Mouse (Mus musculus) regulatory T cell (primary cell): ENCODE data around the gene Rpa1.
"Not testable (repeated sequence)": the region's sequence is repeated elsewhere in the genome, so short reads cannot be mapped to it uniquely, and the experiment has no call there.

Source experiments
- in situ Hi-C: fragments of 300-600 bp; cut with MboI, MseI; formaldehyde crosslinking; loops from one replicate; pipeline ENCODE4 v1.15.1; 2025; ENCODE audit warnings: high pct_unique_total_duplicates

Rpa1 gene

DNA sequence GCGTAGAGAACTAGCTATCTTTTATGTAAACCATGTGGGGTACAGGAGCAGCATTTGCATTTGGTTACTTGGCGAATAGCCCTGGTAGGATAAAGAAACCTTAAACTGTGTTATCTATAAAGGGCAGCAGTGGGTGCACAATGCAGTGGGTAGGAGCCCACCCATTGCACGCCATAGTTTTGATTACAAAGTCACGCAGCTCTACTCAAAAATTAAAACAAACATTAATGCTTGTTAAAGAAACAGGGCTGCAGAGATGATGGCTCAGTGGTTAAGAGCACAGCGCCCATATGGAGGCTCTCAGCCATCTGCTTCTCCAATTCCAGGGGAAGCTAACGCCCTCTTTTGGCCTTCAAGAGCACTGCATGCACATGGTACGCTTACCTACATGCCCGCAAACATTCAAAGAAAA is 24.8 kb downstream of the Rpa1 start:
- in situ Hi-C loops = no loop called here

DNA sequence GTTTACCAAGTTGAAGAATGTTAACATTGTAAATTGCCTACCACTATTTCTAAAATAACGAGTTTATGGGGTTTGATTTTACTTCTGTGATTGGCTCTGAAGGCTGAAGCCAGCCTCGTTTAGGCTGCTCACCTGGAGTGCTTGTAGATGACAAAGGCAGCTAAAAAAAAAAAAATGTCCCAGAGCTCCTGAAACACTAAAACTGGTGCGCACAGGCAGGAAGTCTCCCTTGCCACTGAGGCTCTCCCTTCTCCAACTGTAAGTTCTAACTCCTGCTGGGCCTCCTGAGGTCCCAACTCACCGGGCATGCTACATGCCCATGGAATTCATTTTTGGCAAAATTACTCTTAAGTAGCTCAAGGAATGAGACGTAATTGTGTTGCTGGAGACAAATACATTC is 28.9 kb downstream of the Rpa1 start:
- in situ Hi-C loops = no loop called here

DNA sequence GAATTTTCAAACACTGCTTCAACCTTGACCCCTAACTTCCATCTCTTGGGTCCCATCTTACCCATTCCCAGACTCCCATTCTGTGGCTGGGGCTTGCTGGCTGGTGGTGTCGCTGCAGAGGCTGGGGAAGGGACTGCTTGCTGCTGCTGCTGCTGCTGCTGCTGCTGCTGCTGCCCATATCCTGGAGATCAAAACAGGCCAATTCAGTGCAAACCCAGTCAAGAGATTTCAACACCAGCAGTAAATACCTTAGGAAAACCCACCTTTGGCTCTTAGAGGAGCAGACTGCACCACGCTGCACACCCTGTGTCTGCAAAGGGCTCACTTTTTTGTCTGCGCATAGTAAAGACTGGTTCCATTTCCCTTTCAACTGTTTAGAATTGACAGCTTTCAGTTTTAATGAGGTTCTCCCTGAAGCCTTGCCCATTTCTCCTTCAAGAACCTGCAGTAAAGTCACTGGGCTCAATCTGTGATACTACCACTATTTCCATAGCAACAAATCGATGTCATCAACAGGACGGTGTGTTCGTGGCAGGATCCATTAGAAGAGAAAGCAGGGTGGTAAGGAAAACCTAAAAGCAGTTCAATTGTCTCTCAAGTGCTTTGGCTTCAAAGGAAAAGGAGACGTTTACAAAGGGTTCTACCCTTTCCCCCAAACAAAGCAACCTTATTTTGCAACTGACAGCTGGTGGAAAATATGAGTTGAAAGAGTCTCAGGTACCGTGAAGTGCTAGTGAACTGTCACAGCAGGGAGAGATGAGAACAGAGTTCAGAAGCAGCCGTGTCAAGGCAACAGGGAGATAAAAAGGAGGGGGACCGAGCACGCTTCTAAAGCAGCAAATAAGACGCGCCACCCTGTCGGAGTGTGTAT is 29.5 kb downstream of the Rpa1 start:
- in situ Hi-C loops = no loop called here

DNA sequence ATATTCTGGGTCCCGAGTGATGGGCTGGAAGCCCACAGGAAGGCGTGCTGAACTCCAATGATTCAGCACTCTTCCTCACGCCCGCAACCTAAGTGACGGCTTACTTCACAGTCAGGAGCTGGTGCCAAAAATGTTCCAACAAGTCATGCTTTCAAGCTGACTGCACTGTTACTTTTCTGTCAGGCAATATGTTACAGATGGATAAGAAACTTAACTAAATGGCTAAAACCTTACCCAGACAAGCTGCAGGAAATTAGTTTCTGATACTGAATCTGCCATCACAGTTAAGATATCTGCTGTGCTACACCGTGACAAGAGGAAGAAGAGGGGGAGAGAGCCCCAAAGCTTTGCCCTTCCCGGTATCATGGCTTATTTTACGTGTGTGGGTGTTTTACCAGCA is 34.3 kb downstream of the Rpa1 start:
- in situ Hi-C loops = no loop called here

DNA sequence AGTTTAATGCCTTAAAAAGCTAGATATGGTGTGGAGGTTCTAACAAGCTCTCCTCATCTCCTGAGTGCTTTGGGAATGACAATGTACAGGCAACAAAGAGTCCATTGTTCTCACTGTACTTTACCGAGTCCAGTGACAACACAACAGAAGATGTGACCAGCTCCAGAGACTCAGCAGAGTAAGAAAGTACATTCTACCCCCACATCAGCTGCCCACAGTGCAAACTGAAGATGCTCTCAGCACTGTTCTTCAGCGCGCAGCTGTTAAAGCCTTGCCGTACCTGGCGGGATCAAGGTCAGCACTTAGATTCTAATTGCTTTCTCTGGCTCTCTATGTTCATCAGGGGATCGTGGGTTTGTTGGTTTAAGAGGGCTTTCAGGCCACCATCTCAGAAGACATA is 36.4 kb downstream of the Rpa1 start:
- in situ Hi-C loops = no loop called here

DNA sequence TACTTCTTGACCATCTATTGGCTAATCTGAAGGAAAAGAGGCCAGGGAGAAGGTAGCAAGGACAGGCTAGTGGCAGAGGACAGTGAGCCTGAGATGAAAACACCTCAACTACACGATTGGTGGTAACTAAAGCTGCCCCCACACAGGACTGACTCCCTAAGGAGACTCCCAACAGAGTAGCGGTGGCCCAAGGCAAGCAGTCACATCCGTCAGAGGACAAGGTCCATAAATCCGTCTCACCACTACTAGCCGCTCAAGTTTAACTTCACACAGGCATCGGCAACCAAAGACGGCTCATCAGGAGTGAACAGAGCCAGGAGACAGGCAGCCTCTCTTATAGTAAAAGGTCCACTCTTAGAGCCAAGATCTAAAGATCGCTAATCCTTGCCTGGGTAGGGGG is 37.3 kb downstream of the Rpa1 start:
- in situ Hi-C loops = no loop called here

DNA sequence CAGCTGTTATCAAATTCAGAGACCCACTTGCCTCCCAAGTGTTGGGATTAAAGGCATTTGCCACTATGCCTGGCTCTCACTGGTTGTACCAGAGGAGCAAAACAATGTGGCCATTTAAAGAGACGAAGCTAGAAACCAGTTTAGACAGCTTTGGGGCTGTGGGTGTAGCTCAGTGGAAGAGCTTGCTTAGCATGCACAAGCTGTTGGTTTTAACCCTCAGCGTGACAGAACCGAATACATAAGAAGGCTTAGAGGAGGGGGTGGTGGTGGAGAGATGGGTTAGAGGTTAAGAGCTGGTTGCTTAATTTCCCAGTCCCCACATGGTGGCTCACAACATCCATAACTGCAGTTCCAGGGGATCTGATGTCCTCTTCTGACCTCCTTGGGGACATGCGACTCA is 39.5 kb downstream of the Rpa1 start:
- in situ Hi-C loops = no loop called here

DNA sequence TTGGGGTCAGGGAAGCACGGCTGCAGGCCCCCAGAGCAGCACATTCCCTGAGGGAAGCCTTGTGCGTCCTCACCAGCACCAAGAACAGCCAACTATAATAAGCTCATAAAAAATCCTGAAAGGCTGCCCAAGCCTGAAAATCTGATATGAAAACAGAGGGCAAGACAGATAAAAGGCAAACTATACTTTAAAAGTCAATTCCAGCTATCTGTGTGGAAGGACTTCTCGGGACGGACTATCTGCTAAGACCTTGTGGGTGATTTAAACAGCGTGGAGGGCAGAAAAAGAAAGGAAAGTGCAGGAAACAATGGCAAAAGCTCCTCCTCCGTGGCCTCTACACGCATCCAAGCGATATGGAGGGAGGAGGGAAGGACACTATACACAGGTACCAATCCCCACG is 43.3 kb downstream of the Rpa1 start:
- in situ Hi-C loops = no loop called here

DNA sequence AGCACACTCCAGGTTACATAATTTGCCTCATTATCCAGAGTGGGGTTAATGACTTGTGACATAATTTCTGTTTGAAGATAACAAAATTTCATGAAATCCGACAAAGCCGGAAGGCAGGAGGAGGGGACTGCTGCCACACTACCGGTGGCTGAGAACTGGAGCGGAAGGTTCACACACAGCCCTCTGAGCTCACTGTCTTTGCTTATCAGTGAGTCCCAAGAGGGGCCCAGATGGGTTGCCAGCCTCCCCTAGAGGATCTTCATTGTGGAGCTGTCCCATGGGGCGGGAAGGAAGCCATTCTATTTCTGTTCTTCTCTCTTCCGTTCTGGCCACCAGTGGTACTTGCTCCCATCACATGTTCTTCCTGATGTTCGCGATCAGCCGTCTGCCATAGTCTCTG is 47.2 kb downstream of the Rpa1 start:
- in situ Hi-C loops = no loop called here

DNA sequence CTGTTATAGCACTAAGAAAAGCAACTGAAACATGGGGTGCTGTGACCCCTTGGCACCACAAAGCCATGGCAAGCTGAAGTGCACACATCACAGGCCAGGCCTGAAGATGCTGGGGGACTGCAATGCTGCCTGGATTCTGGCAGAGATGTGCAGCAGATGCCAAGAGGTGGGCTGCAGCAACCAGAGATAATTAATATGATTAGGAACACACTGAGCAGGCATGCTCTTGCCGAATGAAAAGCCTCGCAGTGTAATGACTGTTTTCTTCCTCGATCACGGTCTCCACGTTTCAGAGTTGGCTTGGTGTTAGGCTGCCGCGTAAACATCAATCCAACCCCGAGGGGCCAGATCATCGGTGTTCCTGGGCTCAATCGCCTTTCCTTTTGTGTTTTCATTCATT is 48.3 kb downstream of the Rpa1 start:
- in situ Hi-C loops = no loop called here

DNA sequence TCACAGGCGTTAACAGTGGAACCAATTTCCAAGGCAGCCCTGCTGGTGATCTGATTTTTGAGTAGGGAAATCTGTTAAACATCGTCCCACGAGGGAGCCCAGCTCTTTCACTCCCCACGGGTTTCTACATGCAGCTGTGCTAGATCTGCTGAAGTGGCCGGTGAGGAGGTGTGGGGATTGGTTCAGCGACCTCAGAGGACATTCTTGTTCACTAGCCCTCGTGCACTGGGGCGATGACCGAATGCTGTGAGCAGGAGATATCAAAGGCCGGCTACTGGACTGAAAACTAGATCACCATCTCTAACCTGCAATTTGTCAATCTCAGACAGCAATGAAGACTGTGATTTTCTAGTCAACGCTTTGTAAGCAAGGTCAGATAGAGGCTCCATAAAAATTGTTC is 49.6 kb downstream of the Rpa1 start:
- in situ Hi-C loops = no loop called here

DNA sequence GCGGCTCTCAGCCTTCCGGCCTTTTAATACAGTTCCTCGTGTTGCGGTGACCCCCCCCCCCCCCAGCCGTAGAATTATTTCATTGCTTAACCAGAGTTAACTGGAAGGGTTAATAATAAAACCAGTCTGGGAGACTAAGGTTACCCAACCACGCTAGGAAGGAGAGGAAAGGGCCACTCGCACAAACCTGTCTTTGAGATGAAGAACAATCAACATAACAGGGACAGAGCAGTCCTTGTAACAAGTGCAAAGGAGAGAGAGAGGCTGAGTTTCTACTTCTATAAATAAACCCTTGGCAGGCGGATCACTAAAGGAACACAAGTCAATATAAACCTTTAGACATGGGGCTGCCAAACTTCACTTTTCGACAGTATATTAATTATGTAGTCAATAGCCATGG is 50.5 kb downstream of the Rpa1 start:
- in situ Hi-C loops = no loop called here

DNA sequence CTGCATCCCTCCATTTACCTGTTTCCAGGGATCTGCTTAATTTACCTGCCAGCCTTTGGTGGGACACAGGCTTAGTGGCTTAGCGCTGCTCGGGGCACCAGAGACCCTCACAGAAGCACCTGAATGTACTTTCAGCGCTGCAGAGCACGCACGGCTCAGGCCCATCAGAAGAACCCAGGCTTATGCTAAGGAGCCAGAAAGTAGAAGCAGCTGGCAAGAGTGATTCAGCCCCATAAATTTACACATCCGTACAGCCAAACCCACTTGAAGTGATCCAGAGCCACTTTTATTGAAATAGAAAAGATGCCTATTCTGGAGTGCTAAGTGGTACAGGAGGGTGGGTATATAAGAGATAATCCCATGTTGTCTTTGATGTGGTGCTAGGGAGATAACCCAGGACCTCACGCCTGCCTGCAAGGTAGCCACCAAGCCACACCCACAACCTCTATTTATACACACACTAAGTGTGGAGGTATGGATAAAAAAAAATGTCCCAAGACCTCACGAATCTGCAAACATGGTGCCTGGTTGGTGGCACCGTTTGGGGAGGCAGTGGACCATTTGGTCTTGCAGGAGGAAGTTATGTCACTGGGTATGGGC is 51.6 kb downstream of the Rpa1 start:
- in situ Hi-C loops = no loop called here

DNA sequence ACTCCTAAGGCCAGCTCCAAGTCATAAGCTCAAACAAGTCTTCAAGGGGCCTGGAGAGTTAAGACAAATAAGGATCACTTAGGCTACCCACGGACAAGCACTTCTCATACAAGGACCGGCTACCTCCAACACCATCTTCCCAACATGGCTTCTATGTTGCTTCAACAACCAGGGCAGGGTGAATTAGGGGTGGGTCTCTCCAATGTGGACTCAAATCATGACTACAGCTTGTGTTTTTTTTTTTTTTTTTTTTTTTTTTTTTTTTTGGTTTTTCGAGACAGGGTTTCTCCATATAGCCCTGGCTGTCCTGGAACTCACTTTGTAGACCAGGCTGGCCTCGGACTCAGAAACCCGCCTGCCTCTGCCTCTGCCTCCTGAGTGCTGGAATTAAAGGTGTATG is 52.6 kb downstream of the Rpa1 start:
- in situ Hi-C loops = not testable (repeated sequence)

DNA sequence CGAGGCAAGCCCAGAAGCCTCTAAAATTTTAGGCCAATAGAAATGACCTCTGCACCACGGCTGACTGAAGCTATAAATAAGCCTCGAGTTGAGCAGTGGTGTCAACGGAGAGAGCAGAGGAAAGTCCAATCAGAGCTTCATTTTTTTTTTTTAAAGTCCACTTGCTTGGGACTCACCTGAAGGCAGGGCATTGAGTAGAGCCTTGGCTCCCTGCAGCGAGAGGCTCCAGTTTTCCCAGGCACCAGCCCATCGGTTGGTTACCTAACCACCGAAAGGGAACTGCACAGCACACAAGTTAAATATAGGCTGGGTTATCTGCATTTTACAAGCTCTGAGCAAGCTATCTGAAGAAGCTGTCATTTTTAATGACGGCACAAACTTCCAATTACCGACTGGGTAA is 53.3 kb downstream of the Rpa1 start:
- in situ Hi-C loops = no loop called here

DNA sequence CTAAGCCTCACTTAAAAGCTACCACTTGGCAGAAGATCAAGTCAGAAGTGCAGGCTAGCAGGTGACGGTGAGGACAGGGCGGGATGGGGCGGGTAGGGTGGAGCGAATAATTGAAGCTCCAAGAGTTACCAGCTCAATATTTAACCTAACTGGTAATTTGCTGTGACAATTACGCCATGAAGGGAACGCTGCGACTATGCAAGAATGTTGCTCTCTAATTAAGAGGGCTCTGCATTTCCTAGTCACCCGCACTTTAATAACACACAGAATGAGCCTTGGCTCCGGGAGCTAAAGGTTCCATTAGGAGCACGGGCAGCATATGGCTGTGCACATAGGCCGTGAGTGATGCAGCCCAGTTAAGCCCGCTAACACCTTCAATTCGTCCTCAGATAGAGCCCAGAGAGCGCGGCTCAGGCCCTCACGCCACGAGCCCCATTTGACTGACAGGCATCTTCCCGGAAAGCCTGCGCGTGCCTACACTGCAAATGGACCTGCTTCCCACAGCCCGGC is 54.2 kb downstream of the Rpa1 start:
- in situ Hi-C loops = no loop called here

DNA sequence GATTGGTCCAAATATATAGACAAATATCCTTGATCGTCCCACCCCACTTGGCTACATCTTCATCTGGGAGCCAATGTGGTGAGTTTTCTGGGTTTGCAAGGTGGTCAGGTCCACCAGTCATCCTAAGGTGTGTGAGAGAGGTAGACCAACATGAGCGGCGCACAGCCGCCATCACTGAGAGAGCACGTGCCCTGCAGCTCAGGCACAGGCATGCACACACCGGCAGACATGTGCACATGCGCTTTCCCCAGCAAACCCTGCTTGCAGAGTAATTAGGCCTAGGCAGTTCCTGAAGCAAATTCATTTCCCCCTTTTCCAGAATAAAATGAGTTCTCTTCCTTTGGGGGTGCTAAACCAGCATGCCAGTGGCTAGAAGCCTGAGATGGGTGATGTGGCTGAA is 55.8 kb downstream of the Rpa1 start:
- in situ Hi-C loops = no loop called here

DNA sequence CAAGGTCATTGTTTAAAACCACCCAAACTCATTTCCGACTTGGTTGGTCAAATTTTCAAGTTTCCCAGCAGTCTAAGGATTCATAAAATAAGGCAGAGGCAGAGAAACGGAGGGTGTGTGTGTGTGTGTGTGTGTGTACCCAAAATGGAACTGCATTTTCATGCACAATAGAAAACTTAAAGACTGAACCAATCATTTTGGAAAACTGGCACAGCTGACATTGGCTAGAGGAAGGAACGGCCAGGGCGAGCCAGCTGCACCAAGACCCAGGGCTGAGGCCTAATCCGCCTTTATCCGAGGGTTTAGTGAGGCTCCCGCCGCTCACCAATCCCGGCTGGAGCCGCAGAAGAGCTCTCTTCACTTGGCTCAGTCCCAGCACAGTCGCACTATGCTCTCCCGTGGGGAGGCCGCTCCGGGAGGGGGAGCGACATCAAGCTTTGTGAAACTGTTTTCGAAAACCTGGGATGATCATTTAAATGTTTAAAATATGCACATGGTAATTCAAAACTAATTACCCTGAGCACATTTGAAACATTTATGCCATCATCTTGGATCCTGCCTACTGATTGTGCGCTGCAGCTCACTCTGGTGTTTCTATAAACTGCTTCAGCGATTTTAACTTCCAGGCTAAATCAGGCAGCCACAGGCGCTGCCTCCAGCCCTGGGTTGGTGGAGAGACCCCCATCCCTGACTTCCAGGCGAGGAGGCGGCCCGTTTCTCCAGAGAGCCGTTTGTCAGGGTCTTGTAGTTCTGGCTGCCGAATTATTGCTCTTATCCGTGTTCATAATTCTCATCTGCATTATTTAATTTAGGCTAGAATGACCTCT is 56.5 kb downstream of the Rpa1 start:
- in situ Hi-C loops = no loop called here

DNA sequence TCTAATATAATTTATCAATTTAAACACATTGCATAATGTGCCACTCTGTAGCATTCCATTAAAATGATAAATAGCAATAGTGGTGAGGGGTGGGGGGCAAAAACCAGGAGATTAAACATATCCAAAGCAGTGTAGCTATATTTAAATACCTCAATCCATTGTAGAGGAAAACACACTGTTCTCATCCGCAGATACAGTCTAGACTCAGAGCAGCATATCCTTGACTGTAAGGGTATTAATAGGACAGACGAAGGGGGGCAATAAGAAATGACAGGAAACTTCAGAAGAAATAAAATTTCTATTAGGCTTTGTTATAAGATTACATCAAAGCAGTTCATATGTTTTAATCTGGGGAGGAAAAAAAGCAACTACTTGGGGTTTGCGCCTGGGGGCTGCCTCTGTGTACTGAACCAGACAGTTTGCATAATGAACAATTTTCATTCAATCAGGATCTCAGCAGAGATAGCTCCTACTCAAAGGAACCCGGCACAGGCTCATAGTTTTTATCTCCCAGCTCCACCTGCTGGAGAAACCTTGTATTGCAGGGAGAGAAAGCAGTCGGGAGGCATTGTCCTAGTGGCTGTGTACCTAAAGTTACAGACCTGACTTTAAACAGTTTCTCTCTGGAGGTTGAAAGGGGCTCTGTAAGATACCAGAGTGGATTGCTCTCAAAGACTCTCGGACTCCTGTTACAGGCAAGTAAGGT is 57.4 kb downstream of the Rpa1 start:
- in situ Hi-C loops = no loop called here

DNA sequence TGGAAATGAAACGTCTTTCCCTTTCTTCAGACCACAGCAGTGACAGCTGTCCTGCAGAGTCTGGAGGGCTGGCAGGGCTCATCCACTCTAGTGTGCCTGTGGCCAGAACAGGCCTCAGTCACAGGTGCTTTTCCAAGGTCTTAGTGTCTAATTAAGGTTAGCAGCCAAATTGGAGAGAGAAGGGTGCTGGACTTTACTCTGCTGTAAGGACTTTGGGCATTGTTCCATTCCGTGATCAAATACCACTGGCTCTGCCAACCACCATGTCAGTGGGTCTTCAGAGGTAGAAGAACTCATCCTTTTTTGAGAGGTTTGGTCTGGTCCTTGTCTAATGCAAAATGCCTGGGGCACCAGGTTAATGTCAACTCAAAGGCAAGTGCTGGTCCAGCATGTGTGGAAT is 59.0 kb downstream of the Rpa1 start:
- in situ Hi-C loops = loop anchor here (5.0 kb wide), 1 partner anchor 97 kb away; the partner anchor contains the start of genes Dph1 and Rtn4rl1

DNA sequence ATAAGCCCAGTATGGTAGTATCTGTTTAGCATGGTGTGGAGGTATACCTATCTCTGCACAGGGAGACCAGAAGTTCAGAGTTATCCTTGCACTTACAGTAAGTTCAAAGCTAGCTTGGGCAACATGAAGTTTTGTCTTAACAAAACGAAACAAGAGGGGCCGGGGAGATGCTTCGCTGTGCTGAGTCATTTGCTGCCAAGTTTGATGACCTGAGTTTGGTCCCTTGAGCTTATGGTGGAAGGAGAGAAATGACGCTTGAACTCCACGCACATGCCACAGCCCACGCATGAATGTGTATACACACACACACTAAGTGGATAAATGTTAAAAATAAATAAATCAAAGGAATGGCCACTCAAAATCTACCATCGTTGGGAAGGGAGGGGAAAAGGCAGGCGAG is 59.6 kb downstream of the Rpa1 start:
- in situ Hi-C loops = loop anchor here (5.0 kb wide), 1 partner anchor 96 kb away; the partner anchor contains the start of genes Dph1 and Rtn4rl1

DNA sequence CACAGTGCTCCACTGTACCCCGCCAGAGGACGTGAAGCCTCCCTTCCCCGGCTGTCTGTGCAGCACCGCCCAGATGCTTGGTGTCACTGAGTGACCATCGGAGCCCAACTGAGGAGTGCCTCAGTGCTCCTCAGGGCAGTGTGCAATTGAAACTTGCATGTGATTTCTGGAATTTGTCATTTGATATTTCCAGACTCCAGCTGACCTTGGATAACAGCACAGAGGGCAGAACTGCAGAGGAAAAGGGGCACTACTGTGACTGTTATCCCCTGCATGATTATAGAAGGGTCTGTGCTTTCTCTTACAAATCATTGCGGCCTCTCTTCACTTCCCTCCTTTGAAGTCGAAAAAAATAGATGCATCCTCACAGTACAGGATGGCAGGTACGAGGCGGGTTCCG is 60.2 kb downstream of the Rpa1 start:
- in situ Hi-C loops = loop anchor here (5.0 kb wide), 1 partner anchor 96 kb away; the partner anchor contains the start of genes Dph1 and Rtn4rl1
